Mouse (Mus musculus) megakaryocyte, embryonic 14.5 days (primary cell): ENCODE results near the gene Ercc6.

Experiments used
- FLI1 ChIP-seq: IDR thresholded peaks from 2 replicates; pipeline ENCODE4 v1.6.1; 2012; ENCODE audit warnings: low read length, inconsistent platforms, mixed read lengths
- GATA1 ChIP-seq: IDR thresholded peaks from 3 replicates; pipeline ENCODE4 v1.6.1; 2012; ENCODE audit warnings: mixed read lengths, low read length, inconsistent platforms, borderline replicate concordance

DNA sequence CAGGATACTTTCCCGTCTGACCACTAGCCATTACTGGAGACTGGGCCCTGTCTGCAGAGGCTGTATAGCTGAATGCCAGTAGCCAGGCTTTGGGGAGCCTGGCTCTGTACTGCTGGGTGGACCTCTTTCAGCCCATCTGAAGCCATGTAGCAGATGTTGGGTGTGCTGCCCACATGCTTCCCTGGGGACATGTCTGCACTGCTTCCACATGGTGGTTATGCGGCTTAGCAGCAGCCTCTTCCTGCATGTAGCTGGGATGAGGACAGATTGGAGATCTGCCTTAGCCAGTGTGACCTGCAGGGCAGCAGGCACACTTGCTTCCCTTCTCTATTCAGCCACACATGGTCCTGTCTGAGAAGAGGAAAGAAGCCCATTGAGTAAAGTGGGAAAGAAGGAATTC lies 9.0 kb downstream of the Ercc6 start:
- no peak for TF ChIP-seq GATA1
- no peak for TF ChIP-seq FLI1
